Mouse (Mus musculus): ENCODE measurements around the gene Slco6d1. TPM values are rescaled to one million over a fixed set of nuclear protein-coding genes. Genes with fewer than 3 reads are reported as not detected.
"Not testable (repeated sequence)": the region's sequence is repeated elsewhere in the genome, so short reads cannot be mapped to it uniquely, and the experiment has no call there.

Slco6d1 gene
- polyA plus RNA-seq (2014; fragmentation: Nextera tagmentation; extraction: Ambion mirVana) = not detected in 2 replicates

DNA sequence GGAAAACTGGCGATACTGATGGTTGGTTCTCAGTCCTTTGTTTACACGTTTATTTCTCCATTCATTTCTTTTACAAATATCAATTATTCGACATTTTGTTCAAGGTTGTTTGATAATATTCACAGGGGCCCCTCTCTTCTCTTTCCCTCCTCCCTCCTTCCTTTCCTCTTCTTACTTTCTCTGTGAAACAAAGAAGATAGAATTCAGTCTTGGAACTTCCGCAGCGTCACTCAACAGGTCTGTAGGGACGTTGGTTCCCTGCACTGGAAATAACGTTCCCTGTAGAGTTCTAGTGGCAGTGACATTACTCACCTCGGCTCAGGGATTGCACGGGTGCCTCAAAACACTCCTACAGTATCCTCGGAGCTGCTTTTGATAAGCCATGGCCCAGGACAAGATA lies at the start of gene Slco6d1:
Gene Slco6d1 (plus strand): TSS at position 301 of the 400 bp plus-strand sequence.
- H3K27me3 ChIP-seq (ENCODE audit: control insufficient read depth, insufficient read depth, low read length) = no peaks in the 10 kb centered on the region
- no peaks in the 10 kb centered on the region for H3K36me3 ChIP-seq (ENCODE audit: control insufficient read depth, insufficient read depth, low read length)
- H3K4me1 ChIP-seq (ENCODE audit: control insufficient read depth in 2 of 2, insufficient read depth in 2 of 2, low read length in 2 of 2) = no peaks in the 10 kb centered on the region
- no peaks in the 10 kb centered on the region for H3K9me3 ChIP-seq (ENCODE audit: control insufficient read depth, low read length)
- H3K27ac ChIP-seq (replicated peaks in 1 of 2; ENCODE audit: control insufficient read depth in 1 of 2, insufficient read depth in 1 of 2, low read depth in 2 of 2, low read length in 2 of 2) = no peak within 1 kb of the TSS
- ATAC-seq (ENCODE audit: insufficient number of reproducible peaks, insufficient read depth, low FRiP score, low read depth) = no peak
- no peak within 1 kb of the TSS for H3K4me2 ChIP-seq (ENCODE audit: low read length)
- 72% methylated on average over 10 of the region's 10 CpGs for WGBS
- no peak within 1 kb of the TSS for H3K4me3 ChIP-seq (ENCODE audit: control insufficient read depth in 1 of 2, insufficient read depth in 1 of 2, low read depth in 1 of 2, low read length in 2 of 2)
- no peak within 1 kb of the TSS for H3K9ac ChIP-seq (ENCODE audit: low read length)

DNA sequence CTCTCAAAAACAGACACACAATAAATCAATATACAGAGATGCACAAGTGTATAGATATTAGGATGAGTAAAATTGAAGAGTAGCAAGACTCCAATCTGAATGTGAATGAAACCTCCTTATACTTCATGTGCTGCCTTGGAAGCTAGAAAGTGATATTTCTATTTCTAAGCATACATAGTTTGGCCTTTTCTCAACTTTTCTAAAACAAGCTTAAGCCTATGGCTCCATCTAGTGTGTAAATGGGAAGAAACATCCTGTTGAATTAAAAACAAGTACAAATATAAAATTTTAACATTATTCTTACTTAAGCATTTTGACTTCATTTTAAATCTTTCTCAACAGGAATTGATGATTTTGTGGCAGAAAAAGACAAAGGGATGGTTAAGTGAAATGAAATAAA lies 28.9 kb upstream of the Slco6d1 start:
- Histone ChIP-seq H3K4me1 (ENCODE audit: control insufficient read depth in 2 of 2, insufficient read depth in 2 of 2, low read length in 2 of 2) (no peaks in the 10 kb centered on the region), H3K36me3 (ENCODE audit: control insufficient read depth, insufficient read depth, low read length) (no peaks in the 10 kb centered on the region), H3K27ac (replicated peaks in 1 of 2; ENCODE audit: control insufficient read depth in 1 of 2, insufficient read depth in 1 of 2, low read depth in 2 of 2, low read length in 2 of 2) (no peak overlapping the region), H3K4me3 (ENCODE audit: control insufficient read depth in 1 of 2, insufficient read depth in 1 of 2, low read depth in 1 of 2, low read length in 2 of 2) (no peak overlapping the region), H3K9ac (ENCODE audit: low read length) (no peak overlapping the region), H3K9me3 (ENCODE audit: control insufficient read depth, low read length) (no peaks in the 10 kb centered on the region), H3K27me3 (ENCODE audit: control insufficient read depth, insufficient read depth, low read length) (no peaks in the 10 kb centered on the region), H3K4me2 (ENCODE audit: low read length) (no peak overlapping the region)
- ATAC-seq (ENCODE audit: insufficient number of reproducible peaks, insufficient read depth, low FRiP score, low read depth) = no peak

DNA sequence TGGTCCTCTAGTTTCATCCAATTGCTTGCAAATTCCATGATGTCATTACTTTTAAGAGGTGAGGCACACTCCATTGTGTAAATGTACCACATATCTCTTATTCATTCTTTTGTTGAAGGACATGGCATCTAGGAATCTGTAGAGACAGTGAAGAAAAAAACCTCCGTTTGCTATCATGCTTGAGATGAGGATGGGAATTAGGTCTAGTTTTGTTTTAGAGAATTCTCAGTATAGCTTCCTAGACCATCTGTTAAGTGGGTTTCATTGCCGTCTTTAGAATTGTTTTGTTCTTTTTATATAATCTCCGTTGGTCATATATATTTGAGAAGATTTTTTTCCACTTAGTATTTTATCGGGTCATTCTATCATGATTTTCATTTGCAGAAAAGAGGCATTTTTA lies 27.0 kb downstream of the Slco6d1 start:
- ATAC-seq (ENCODE audit: insufficient number of reproducible peaks, insufficient read depth, low FRiP score, low read depth) = no peak
- no peaks in the 10 kb centered on the region for H3K4me1 ChIP-seq (ENCODE audit: control insufficient read depth in 2 of 2, insufficient read depth in 2 of 2, low read length in 2 of 2)
- H3K4me3 ChIP-seq (ENCODE audit: control insufficient read depth in 1 of 2, insufficient read depth in 1 of 2, low read depth in 1 of 2, low read length in 2 of 2) = no peak overlapping the region
- no peak overlapping the region for H3K9ac ChIP-seq (ENCODE audit: low read length)
- no peaks in the 10 kb centered on the region for H3K27me3 ChIP-seq (ENCODE audit: control insufficient read depth, insufficient read depth, low read length)
- no peak overlapping the region for H3K27ac ChIP-seq (replicated peaks in 1 of 2; ENCODE audit: control insufficient read depth in 1 of 2, insufficient read depth in 1 of 2, low read depth in 2 of 2, low read length in 2 of 2)
- no peaks in the 10 kb centered on the region for H3K36me3 ChIP-seq (ENCODE audit: control insufficient read depth, insufficient read depth, low read length)
- H3K4me2 ChIP-seq (ENCODE audit: low read length) = no peak overlapping the region
- WGBS = 71% methylated on average over 4 of the region's 4 CpGs
- H3K9me3 ChIP-seq (ENCODE audit: control insufficient read depth, low read length) = no peaks in the 10 kb centered on the region

DNA sequence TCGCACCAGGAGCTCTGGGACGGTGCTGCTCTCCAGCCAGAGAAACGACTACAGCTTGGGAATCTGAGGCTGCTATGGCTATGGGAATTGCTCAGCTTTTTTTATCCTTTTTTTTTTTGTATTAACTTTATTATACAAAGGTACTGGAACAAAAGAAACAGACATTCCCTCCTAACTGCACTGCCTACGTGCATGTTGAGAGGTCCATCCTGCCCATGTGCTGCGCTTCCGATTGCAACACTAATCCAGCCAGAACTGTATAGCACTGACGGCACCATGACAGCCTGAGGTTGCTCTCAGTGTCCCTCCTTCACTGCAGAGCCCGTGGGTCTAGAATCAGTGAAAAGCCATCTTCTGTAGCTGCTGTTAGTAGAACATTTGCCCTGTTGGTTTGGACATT lies 38.3 kb downstream of the Slco6d1 start:
- not testable (repeated sequence) for H3K4me1 ChIP-seq (ENCODE audit: control insufficient read depth in 2 of 2, insufficient read depth in 2 of 2, low read length in 2 of 2); H3K36me3 ChIP-seq (ENCODE audit: control insufficient read depth, insufficient read depth, low read length); H3K27ac ChIP-seq (replicated peaks in 1 of 2; ENCODE audit: control insufficient read depth in 1 of 2, insufficient read depth in 1 of 2, low read depth in 2 of 2, low read length in 2 of 2); ATAC-seq (ENCODE audit: insufficient number of reproducible peaks, insufficient read depth, low FRiP score, low read depth); H3K4me3 ChIP-seq (ENCODE audit: control insufficient read depth in 1 of 2, insufficient read depth in 1 of 2, low read depth in 1 of 2, low read length in 2 of 2); H3K27me3 ChIP-seq (ENCODE audit: control insufficient read depth, insufficient read depth, low read length); H3K4me2 ChIP-seq (ENCODE audit: low read length); H3K9me3 ChIP-seq (ENCODE audit: control insufficient read depth, low read length); H3K9ac ChIP-seq (ENCODE audit: low read length)
- 81% methylated on average over 8 of the region's 8 CpGs for WGBS

DNA sequence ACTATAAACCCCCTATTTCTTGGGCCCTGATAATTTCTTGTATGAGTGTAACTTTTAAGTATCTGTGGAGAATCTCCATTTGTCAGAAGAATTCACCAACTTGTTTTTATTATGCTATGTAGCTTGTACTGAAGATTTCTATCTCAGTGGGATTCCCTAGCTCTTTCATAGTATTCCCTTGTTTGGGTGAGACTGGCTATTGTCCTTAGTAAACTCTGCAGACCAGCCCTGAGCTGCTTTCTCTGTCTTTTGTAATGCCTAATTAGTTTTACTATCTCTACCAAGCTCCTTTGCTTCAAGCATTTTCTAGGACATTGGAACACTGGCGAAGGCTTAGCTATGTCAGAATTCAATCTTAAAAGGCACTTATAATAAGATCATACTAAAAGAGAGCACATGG lies 55.5 kb downstream of the Slco6d1 start:
- 84% methylated on average over 1 of the region's 1 CpGs for WGBS
- ATAC-seq (ENCODE audit: insufficient number of reproducible peaks, insufficient read depth, low FRiP score, low read depth); H3K27me3 ChIP-seq (ENCODE audit: control insufficient read depth, insufficient read depth, low read length); H3K36me3 ChIP-seq (ENCODE audit: control insufficient read depth, insufficient read depth, low read length); H3K4me3 ChIP-seq (ENCODE audit: control insufficient read depth in 1 of 2, insufficient read depth in 1 of 2, low read depth in 1 of 2, low read length in 2 of 2); H3K4me1 ChIP-seq (ENCODE audit: control insufficient read depth in 2 of 2, insufficient read depth in 2 of 2, low read length in 2 of 2); H3K9me3 ChIP-seq (ENCODE audit: control insufficient read depth, low read length); H3K27ac ChIP-seq (replicated peaks in 1 of 2; ENCODE audit: control insufficient read depth in 1 of 2, insufficient read depth in 1 of 2, low read depth in 2 of 2, low read length in 2 of 2); H3K4me2 ChIP-seq (ENCODE audit: low read length); H3K9ac ChIP-seq (ENCODE audit: low read length): not testable (repeated sequence)

DNA sequence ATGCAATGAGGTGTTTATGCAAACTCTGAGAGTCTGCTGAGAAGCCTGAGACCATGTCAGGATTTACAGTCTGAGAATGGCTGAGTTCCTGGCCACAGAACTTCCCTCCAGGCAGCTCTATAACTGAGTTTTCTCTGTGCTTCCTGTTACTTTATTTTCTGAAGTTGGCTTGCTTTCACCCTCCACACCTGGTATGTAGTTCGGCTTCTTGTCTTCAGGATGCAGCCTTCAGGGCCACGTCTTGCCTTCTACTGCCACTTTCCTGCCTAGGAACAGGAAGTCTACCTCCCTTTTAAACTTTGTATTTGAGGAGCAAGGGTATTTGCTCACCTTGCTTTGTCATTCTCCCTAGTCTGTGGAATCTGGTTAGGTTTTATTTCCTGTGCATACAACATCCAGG lies 58.3 kb downstream of the Slco6d1 start:
- Histone ChIP-seq H3K4me2 (ENCODE audit: low read length) (no peak overlapping the region), H3K27ac (replicated peaks in 1 of 2; ENCODE audit: control insufficient read depth in 1 of 2, insufficient read depth in 1 of 2, low read depth in 2 of 2, low read length in 2 of 2) (no peak overlapping the region), H3K4me3 (ENCODE audit: control insufficient read depth in 1 of 2, insufficient read depth in 1 of 2, low read depth in 1 of 2, low read length in 2 of 2) (no peak overlapping the region), H3K27me3 (ENCODE audit: control insufficient read depth, insufficient read depth, low read length) (no peaks in the 10 kb centered on the region), H3K4me1 (ENCODE audit: control insufficient read depth in 2 of 2, insufficient read depth in 2 of 2, low read length in 2 of 2) (no peaks in the 10 kb centered on the region), H3K9me3 (ENCODE audit: control insufficient read depth, low read length) (no peaks in the 10 kb centered on the region), H3K9ac (ENCODE audit: low read length) (no peak overlapping the region), H3K36me3 (ENCODE audit: control insufficient read depth, insufficient read depth, low read length) (no peaks in the 10 kb centered on the region)
- WGBS = 68% methylated on average over 2 of the region's 2 CpGs
- ATAC-seq (ENCODE audit: insufficient number of reproducible peaks, insufficient read depth, low FRiP score, low read depth) = no peak

DNA sequence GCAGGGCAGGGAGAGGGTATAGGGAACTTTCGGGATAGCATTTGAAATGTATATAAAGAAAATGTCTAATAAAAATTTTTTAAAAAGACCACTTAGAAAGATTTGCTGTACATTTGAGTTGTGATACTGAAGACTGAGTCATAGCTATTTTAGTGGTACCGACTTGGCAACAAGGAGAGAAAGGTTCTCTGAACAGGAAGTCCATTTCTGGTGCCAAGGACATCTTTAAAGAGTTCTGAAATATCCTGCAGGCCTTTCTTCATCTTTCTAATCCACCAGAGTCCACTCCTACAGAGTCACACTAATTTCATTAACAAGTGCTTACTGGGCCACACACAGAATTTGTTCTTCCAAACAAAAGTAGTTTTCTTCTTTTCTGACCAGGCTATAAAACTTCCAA lies 85.1 kb downstream of the Slco6d1 start:
- H3K9me3 ChIP-seq (ENCODE audit: control insufficient read depth, low read length) = no peaks in the 10 kb centered on the region
- no peaks in the 10 kb centered on the region for H3K4me1 ChIP-seq (ENCODE audit: control insufficient read depth in 2 of 2, insufficient read depth in 2 of 2, low read length in 2 of 2)
- no peaks in the 10 kb centered on the region for H3K27me3 ChIP-seq (ENCODE audit: control insufficient read depth, insufficient read depth, low read length)
- ATAC-seq (ENCODE audit: insufficient number of reproducible peaks, insufficient read depth, low FRiP score, low read depth) = no peak
- H3K36me3 ChIP-seq (ENCODE audit: control insufficient read depth, insufficient read depth, low read length) = no peaks in the 10 kb centered on the region
- 76% methylated on average over 2 of the region's 2 CpGs for WGBS
- H3K4me2 ChIP-seq (ENCODE audit: low read length) = no peak overlapping the region
- no peak overlapping the region for H3K9ac ChIP-seq (ENCODE audit: low read length)
- no peak overlapping the region for H3K4me3 ChIP-seq (ENCODE audit: control insufficient read depth in 1 of 2, insufficient read depth in 1 of 2, low read depth in 1 of 2, low read length in 2 of 2)
- H3K27ac ChIP-seq (replicated peaks in 1 of 2; ENCODE audit: control insufficient read depth in 1 of 2, insufficient read depth in 1 of 2, low read depth in 2 of 2, low read length in 2 of 2) = no peak overlapping the region

DNA sequence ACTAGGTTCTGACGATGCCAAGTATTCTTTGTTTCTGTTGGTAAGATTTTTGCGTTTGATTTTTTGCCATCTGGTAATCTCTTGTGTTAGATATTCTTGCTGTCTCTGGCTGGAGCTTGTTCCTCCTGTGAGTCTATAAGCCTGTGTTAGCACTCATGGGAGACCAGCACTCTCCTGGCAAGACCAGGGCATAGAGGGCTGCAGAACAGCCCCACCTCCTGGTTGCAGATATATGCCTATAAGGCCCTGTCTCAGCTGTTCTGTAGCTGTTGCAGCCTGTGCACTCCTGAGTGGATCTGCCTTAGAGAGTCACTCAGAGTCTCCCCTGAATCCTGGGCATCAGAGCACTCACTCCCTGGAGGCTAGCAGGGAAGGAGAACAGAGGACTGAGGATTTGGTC lies 102.1 kb downstream of the Slco6d1 start:
- no peak overlapping the region for H3K27ac ChIP-seq (replicated peaks in 1 of 2; ENCODE audit: control insufficient read depth in 1 of 2, insufficient read depth in 1 of 2, low read depth in 2 of 2, low read length in 2 of 2)
- no peak for ATAC-seq (ENCODE audit: insufficient number of reproducible peaks, insufficient read depth, low FRiP score, low read depth)
- no peaks in the 10 kb centered on the region for H3K9me3 ChIP-seq (ENCODE audit: control insufficient read depth, low read length)
- no peaks in the 10 kb centered on the region for H3K36me3 ChIP-seq (ENCODE audit: control insufficient read depth, insufficient read depth, low read length)
- H3K27me3 ChIP-seq (ENCODE audit: control insufficient read depth, insufficient read depth, low read length) = no peaks in the 10 kb centered on the region
- no peak overlapping the region for H3K4me3 ChIP-seq (ENCODE audit: control insufficient read depth in 1 of 2, insufficient read depth in 1 of 2, low read depth in 1 of 2, low read length in 2 of 2)
- no peak overlapping the region for H3K4me2 ChIP-seq (ENCODE audit: low read length)
- 82% methylated on average over 2 of the region's 2 CpGs for WGBS
- no peak overlapping the region for H3K9ac ChIP-seq (ENCODE audit: low read length)
- H3K4me1 ChIP-seq (ENCODE audit: control insufficient read depth in 2 of 2, insufficient read depth in 2 of 2, low read length in 2 of 2) = no peaks in the 10 kb centered on the region
